Mouse (Mus musculus): Measurements from ENCODE around the gene Pcyox1. TPM values are rescaled to one million over a fixed set of nuclear protein-coding genes. Genes with fewer than 3 reads are reported as not detected.

Pcyox1 gene
- polyA plus RNA-seq, 1 experiment from 2014 or later: 113 TPM

- 17% methylated on average over 15 of the region's 15 CpGs for WGBS
- 0 out of 2 replicates have a peak, but pooled peaks have one; percentile 2 for ATAC-seq (ENCODE audit: low FRiP score, low TSS enrichment)
- Histone ChIP-seq H3K4me3 (ENCODE audit: low read length) (peak within 1 kb of the TSS; percentile 98), H3K4me2 (replicated peaks; ENCODE audit: low read depth, low read length) (peak within 1 kb of the TSS; percentile 96), H3K9me3 (ENCODE audit: low read length) (no peaks in the 10 kb centered on the region), H3K4me1 (ENCODE audit: insufficient read depth, low read length) (peaks cover 29% of the 10 kb centered on the region), H3K9ac (replicated peaks; ENCODE audit: low read length) (peak within 1 kb of the TSS; percentile 84), H3K36me3 (ENCODE audit: insufficient read depth, low read length) (peaks cover 15% of the 10 kb centered on the region; the same call in 1 of the 2 replicates), H3K27ac (ENCODE audit: low read length) (peak within 1 kb of the TSS; percentile 91), H3K27me3 (ENCODE audit: insufficient read depth, low read length) (no peaks in the 10 kb centered on the region)
These were observed 26.1 kb downstream of the Pcyox1 start, which contains the start of gene Snrpg for GRCm38 (mm10) chr6:86370764-86371339. Gene Snrpg (plus strand): TSS chr6:86371304.

GRCm38 (mm10) chr6:86370093-86370713 lies 26.8 kb downstream of the Pcyox1 start:
- H3K27ac ChIP-seq (ENCODE audit: low read length): peak overlapping the region; percentile 91
- peak overlapping the region; percentile 96 for H3K4me2 ChIP-seq (replicated peaks; ENCODE audit: low read depth, low read length)
- WGBS: 77% methylated on average over 3 of the region's 3 CpGs
- H3K4me1 ChIP-seq (ENCODE audit: insufficient read depth, low read length): peaks cover 29% of the 10 kb centered on the region
- peak overlapping the region; percentile 98 for H3K4me3 ChIP-seq (ENCODE audit: low read length)
- peak overlapping the region; percentile 82 for H3K9ac ChIP-seq (replicated peaks; ENCODE audit: low read length)
- H3K9me3 ChIP-seq (ENCODE audit: low read length): no peaks in the 10 kb centered on the region
- no peaks in the 10 kb centered on the region for H3K27me3 ChIP-seq (ENCODE audit: insufficient read depth, low read length)
- H3K36me3 ChIP-seq (ENCODE audit: insufficient read depth, low read length): peaks cover 15% of the 10 kb centered on the region; the same call in 1 of the 2 replicates
- ATAC-seq (ENCODE audit: low FRiP score, low TSS enrichment): no peak

- peaks cover 12% of the 10 kb centered on the region; the same call in 1 of the 2 replicates for H3K36me3 ChIP-seq (ENCODE audit: insufficient read depth, low read length)
- H3K4me2 ChIP-seq (replicated peaks; ENCODE audit: low read depth, low read length): no peak overlapping the region
- no peak overlapping the region for H3K27ac ChIP-seq (ENCODE audit: low read length)
- H3K27me3 ChIP-seq (ENCODE audit: insufficient read depth, low read length): no peaks in the 10 kb centered on the region
- ATAC-seq (ENCODE audit: low FRiP score, low TSS enrichment): no peak
- 91% methylated on average over 5 of the region's 5 CpGs for WGBS
- H3K9ac ChIP-seq (replicated peaks; ENCODE audit: low read length): no peak overlapping the region
- H3K9me3 ChIP-seq (ENCODE audit: low read length): no peaks in the 10 kb centered on the region
- H3K4me3 ChIP-seq (ENCODE audit: low read length): no peak overlapping the region
- H3K4me1 ChIP-seq (ENCODE audit: insufficient read depth, low read length): peaks cover 29% of the 10 kb centered on the region
These were observed 28.5 kb downstream of the Pcyox1 start for GRCm38 (mm10) chr6:86368479-86368878.

- H3K9me3 ChIP-seq (ENCODE audit: low read length): no peaks in the 10 kb centered on the region
- peak overlapping the region; percentile 88 for H3K9ac ChIP-seq (replicated peaks; ENCODE audit: low read length)
- ATAC-seq (ENCODE audit: low FRiP score, low TSS enrichment): no peak
- peaks cover 12% of the 10 kb centered on the region; the same call in 1 of the 2 replicates for H3K36me3 ChIP-seq (ENCODE audit: insufficient read depth, low read length)
- no peak overlapping the region for H3K27ac ChIP-seq (ENCODE audit: low read length)
- H3K4me3 ChIP-seq (ENCODE audit: low read length): peak overlapping the region; percentile 73; the same call in 1 of the 2 replicates
- peak overlapping the region; percentile 95 for H3K4me2 ChIP-seq (replicated peaks; ENCODE audit: low read depth, low read length)
- 63% methylated on average over 2 of the region's 2 CpGs for WGBS
- H3K4me1 ChIP-seq (ENCODE audit: insufficient read depth, low read length): peaks cover 16% of the 10 kb centered on the region
- no peaks in the 10 kb centered on the region for H3K27me3 ChIP-seq (ENCODE audit: insufficient read depth, low read length)
These were observed 30.1 kb downstream of the Pcyox1 start for GRCm38 (mm10) chr6:86366853-86367249.

- Histone ChIP-seq H3K4me3 (ENCODE audit: low read length) (peak overlapping the region; percentile 73), H3K9me3 (ENCODE audit: low read length) (no peaks in the 10 kb centered on the region), H3K4me1 (ENCODE audit: insufficient read depth, low read length) (peaks cover 16% of the 10 kb centered on the region), H3K9ac (replicated peaks; ENCODE audit: low read length) (peak overlapping the region; percentile 88), H3K27ac (ENCODE audit: low read length) (peak overlapping the region; percentile 73), H3K36me3 (ENCODE audit: insufficient read depth, low read length) (peaks cover 12% of the 10 kb centered on the region; the same call in 1 of the 2 replicates), H3K27me3 (ENCODE audit: insufficient read depth, low read length) (no peaks in the 10 kb centered on the region), H3K4me2 (replicated peaks; ENCODE audit: low read depth, low read length) (peak overlapping the region; percentile 95)
- ATAC-seq (ENCODE audit: low FRiP score, low TSS enrichment): no peak; the same call in 1 of the 2 replicates
- whole genome bisulfite sequencing: 39% methylated on average over 25 of the region's 25 CpGs
These were observed 30.7 kb downstream of the Pcyox1 start for GRCm38 (mm10) chr6:86366125-86366852.

- H3K4me2 ChIP-seq (replicated peaks; ENCODE audit: low read depth, low read length): peak within 1 kb of the TSS; percentile 95
- peaks cover 11% of the 10 kb centered on the region for H3K4me1 ChIP-seq (ENCODE audit: insufficient read depth, low read length)
- H3K9ac ChIP-seq (replicated peaks; ENCODE audit: low read length): peak within 1 kb of the TSS; percentile 88
- no peaks in the 10 kb centered on the region for H3K27me3 ChIP-seq (ENCODE audit: insufficient read depth, low read length)
- WGBS: under 1% methylated on average over 66 of the region's 76 CpGs
- H3K36me3 ChIP-seq (ENCODE audit: insufficient read depth, low read length): peaks cover 12% of the 10 kb centered on the region; the same call in 1 of the 2 replicates
- H3K27ac ChIP-seq (ENCODE audit: low read length): peak within 1 kb of the TSS; percentile 73
- peak within 1 kb of the TSS; percentile 73 for H3K4me3 ChIP-seq (ENCODE audit: low read length)
- no peaks in the 10 kb centered on the region for H3K9me3 ChIP-seq (ENCODE audit: low read length)
- peak; percentile 97 for ATAC-seq (ENCODE audit: low FRiP score, low TSS enrichment)
These were observed 31.4 kb downstream of the Pcyox1 start, which contains the start of gene Fam136a for GRCm38 (mm10) chr6:86365371-86366124. Gene Fam136a (plus strand): TSS chr6:86365646.

GRCm38 (mm10) chr6:86364442-86365141 lies 32.4 kb downstream of the Pcyox1 start:
- peak overlapping the region; percentile 95 for H3K4me2 ChIP-seq (replicated peaks; ENCODE audit: low read depth, low read length)
- H3K9me3 ChIP-seq (ENCODE audit: low read length): no peaks in the 10 kb centered on the region
- no peaks in the 10 kb centered on the region for H3K27me3 ChIP-seq (ENCODE audit: insufficient read depth, low read length)
- ATAC-seq (ENCODE audit: low FRiP score, low TSS enrichment): peak; percentile 60
- no peak overlapping the region for H3K27ac ChIP-seq (ENCODE audit: low read length)
- H3K9ac ChIP-seq (replicated peaks; ENCODE audit: low read length): peak overlapping the region; percentile 73
- H3K4me1 ChIP-seq (ENCODE audit: insufficient read depth, low read length): peaks cover 8% of the 10 kb centered on the region
- WGBS: 1% methylated on average over 17 of the region's 17 CpGs
- H3K4me3 ChIP-seq (ENCODE audit: low read length): peak overlapping the region; percentile 73
- H3K36me3 ChIP-seq (ENCODE audit: insufficient read depth, low read length): peaks cover 12% of the 10 kb centered on the region; the same call in 1 of the 2 replicates

- WGBS: 88% methylated on average over 7 of the region's 7 CpGs
These were observed 35.6 kb downstream of the Pcyox1 start for GRCm38 (mm10) chr6:86361373-86361772.

GRCm38 (mm10) chr6:86360691-86361090 lies 36.3 kb downstream of the Pcyox1 start:
- no peaks in the 10 kb centered on the region for H3K4me1 ChIP-seq (ENCODE audit: insufficient read depth, low read length)
- no peak overlapping the region for H3K9ac ChIP-seq (replicated peaks; ENCODE audit: low read length)
- WGBS: 52% methylated on average over 7 of the region's 7 CpGs
- no peak overlapping the region for H3K27ac ChIP-seq (ENCODE audit: low read length)
- H3K4me2 ChIP-seq (replicated peaks; ENCODE audit: low read depth, low read length): no peak overlapping the region
- H3K4me3 ChIP-seq (ENCODE audit: low read length): no peak overlapping the region
- no peaks in the 10 kb centered on the region for H3K36me3 ChIP-seq (ENCODE audit: insufficient read depth, low read length)
- no peak for ATAC-seq (ENCODE audit: low FRiP score, low TSS enrichment)
- no peaks in the 10 kb centered on the region for H3K27me3 ChIP-seq (ENCODE audit: insufficient read depth, low read length)
- H3K9me3 ChIP-seq (ENCODE audit: low read length): no peaks in the 10 kb centered on the region

More at GRCm38 (mm10) chr6:86361373-86361772, 35.6 kb downstream of the Pcyox1 start:
- Histone ChIP-seq H3K9ac (replicated peaks; ENCODE audit: low read length) (no peak overlapping the region), H3K9me3 (ENCODE audit: low read length) (no peaks in the 10 kb centered on the region), H3K27ac (ENCODE audit: low read length) (no peak overlapping the region), H3K36me3 (ENCODE audit: insufficient read depth, low read length) (no peaks in the 10 kb centered on the region), H3K4me1 (ENCODE audit: insufficient read depth, low read length) (peaks cover 4% of the 10 kb centered on the region), H3K27me3 (ENCODE audit: insufficient read depth, low read length) (no peaks in the 10 kb centered on the region), H3K4me2 (replicated peaks; ENCODE audit: low read depth, low read length) (no peak overlapping the region), H3K4me3 (ENCODE audit: low read length) (no peak overlapping the region)
- ATAC-seq (ENCODE audit: low FRiP score, low TSS enrichment): no peak
